Mouse (Mus musculus): ENCODE measurements at regions not wholly inside any gene's neighbourhood (a gene's known extent, or its start where the extent isn't known, plus 50 kb on each side); places are given as distances from the start of the nearest gene placed in this dataset.

DNA sequence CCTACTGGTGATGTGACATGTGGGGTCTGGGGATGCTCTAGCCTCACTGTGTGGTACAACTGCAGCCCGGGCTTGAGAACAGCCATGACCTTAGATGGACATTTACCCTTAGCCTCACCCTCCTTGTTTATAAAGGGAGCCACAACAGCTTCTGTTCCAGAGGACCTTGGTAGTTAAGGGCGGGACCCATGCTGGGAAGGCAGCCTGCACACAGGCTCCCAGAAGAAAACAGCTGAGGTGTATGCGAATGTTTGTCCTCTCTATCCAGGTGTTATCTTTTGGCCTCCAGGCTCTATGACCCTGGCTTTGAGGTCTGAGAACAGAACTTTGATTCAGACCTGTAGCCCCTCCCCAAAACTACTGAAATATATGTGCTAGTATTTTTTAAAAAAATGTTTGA, 102.1 kb upstream of the Mki67 start:
- no peak for DNase-seq (ENCODE audit: low read depth)

DNA sequence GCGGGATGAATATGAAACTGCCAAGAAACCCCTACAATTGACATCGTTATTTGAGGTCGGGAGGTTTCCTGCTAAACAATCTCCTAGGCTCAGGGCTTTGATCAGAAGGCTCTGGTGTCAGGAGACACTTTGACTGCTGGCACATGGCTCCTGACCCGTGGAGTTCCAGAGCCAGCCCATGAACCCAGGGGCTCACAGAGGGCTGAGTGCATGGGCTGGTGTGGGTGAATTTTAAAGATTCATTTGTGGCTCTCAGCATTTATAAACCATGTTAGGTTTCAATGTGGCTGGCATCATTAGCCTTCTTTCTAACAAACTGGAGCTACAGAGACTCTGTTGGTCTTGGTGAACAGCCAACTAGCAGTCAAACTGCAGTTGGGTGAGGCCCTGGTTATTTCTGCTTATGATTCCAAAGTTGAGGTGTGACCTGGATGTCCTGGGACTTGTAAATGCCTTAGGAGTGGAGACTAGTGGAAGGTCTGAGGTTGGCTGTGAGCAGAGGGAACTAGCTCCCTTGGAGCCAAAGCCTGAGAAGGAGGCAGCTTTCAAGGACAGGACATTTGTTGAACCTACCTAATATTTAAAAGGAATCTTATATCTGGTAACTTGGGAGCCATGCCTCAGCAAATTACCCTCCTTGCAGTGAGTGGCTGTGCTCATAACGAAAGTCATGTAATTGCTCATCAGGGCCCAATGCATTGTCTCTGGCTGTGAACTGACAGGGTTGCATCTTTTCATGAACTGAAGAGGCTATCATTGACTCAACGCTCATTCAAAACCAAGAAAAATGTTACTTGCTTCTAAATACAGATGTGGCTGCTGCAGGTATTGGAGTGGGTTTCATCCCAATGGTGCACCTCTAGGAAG, 108.0 kb upstream of the Mki67 start:
- DNase-seq (ENCODE audit: low read depth) = no peak

DNA sequence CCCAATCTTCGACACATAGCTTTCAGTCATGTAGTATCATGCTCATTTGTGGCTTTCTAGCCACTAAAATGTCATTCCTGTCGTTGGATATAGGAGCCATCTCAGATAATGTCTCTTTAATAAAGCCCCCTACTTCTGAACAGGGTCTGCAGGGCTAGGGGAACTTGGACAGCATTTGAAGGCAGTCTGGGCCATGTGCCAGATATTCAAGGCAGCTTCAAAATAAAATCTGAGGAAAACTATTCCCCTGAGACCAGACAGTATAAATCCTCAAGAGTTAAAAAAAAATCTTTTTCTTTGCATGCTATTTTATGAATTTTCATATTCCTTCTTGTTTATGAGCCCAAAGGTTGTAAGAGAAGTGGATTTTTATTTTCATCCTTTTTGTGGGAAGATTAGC, 113.1 kb upstream of the Mki67 start:
- DNase-seq (ENCODE audit: low read depth) = no peak

DNA sequence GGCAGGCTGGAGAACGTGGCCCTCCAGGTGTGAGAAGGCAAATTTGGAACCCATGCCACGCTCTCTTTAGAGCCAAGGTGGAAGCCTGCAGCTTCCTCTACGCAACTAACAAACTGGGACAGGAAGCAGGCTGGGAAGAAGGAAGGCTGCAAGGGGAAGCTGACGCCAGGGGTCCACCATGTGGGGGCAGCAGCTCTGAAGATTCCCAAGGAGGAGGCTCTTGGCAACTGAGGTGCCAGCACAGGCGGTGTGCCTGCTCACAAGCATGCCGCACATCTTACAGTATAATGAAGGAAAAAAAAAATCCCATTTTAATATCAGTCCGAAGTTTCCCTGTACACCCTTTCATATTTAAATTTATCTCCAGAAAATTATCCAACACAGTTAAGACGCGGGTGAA, 117.3 kb upstream of the Mki67 start:
- DNase-seq (ENCODE audit: low read depth) = no peak

DNA sequence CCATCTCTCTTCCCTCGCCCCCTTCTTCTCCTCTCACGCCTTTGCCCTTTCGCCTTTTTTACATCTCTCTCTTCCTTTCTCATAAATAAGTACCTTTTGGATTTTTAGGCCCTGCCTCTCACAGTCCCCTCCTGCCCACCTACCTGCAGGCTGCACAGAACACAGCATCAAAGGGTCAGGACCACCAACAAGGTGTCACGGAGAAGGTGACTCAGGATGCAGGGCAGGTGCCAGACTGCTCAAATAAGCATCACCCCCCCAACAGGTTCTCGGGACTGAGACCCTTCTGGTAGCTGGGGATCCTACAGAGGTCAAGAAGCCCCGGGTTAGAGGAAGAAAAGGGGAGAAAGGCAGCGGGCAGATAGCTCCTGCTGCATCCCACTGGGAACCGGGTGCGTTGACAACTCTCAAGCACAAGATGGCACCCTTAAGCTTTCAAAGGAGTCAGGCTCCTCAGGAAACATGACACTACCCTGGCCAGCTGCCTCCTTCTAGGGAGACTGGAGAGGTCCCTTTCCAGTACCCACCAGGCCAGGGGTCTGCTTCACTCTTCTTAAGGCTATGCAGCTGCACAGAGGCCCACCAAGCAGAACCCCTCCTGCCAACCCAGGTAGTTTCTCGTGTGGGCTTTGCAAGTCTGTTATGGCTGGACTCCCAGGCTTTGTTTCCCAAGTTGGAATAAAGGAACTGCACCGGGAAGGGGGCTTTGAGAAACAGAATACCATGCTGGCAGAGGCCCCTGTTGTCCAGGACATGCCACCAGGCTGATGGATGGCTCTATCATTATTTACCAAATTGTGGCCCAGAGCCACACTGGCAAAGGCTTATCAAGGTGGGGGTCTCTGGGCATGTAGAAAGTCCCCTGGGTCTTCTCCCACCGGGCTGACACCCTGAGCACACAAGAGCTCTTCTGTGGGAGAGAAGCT, 120.9 kb upstream of the Mki67 start:
- peak; percentile 36 for DNase-seq (ENCODE audit: low read depth)

DNA sequence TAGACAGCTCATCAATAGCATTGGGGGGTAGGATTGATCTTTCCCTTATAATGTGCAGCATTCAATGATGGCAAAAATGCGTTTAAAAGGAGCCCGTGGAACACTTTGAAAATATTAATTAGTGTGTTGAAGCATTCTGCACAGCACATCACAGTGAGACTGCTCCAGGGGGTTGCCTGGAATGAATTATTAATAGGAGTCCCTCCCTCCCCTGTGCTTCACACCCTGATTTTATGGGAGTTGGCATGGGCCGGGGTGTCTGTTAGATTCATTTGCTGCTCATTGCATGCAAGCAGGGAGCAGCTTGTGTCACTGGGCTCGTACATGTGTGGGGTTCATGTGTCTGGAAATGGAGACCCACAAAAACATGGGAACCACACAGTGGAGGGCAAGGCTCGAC, 127.9 kb upstream of the Mki67 start:
- no peak for DNase-seq (ENCODE audit: low read depth)

DNA sequence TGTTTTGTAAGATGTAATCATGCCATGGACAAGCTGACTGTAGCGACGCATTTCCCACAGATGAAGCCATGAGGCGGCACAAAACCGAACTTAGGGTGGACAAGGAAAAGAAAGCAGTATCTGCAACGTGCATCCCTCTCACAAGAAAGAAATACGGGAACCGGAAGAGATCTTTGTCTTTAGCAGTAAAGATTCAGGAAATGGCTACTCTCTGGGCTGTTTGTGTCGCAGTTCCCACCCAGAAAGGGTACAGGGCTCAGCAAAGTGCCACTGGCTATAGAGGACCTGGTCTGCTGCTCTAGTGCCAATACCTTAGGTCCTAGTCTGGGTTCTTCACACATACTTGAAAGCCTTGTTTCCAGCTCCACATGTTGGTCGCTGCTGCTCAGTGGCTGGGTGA, 131.1 kb upstream of the Mki67 start:
- DNase-seq (ENCODE audit: low read depth) = no peak

DNA sequence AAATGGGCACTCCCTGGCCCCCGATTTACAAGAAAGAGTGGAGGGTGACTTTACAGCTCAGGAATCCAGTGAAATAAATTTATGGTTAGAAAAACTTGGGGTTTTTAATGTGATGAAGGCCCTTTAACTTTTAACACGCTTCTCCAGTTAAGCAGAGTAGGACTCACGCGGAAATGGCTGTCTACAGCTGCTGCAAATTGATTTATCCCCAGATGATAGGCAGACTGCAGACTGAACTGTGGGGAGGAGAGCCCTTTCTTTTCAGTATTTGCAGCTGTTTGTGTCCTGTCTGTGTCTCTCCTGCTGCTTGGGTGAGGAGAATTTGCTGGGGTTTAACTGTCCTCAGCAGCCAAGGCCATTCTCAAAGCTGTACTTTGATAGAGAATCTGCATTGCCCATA, 132.0 kb upstream of the Mki67 start:
- DNase-seq (ENCODE audit: low read depth) = no peak

DNA sequence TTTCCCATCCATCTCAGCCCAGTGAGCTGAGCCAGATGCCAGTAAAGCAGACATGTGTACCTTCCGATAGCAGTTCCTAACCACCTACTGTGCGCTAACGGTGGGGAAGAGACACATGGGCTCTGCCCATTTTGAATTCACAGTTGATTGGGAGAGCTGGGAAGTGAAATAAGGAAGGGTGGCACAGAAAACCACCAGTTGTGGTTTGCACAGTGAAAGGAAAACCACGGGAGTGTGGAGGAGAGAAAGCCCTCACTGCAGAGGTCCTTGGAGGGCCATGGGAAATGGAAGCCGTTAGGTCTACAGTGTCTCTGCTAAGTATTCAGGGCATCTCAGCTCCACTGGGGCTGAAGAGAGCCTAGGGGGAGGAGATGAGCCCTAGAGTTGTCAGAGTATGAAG, 132.7 kb upstream of the Mki67 start:
- no peak for DNase-seq (ENCODE audit: low read depth)

DNA sequence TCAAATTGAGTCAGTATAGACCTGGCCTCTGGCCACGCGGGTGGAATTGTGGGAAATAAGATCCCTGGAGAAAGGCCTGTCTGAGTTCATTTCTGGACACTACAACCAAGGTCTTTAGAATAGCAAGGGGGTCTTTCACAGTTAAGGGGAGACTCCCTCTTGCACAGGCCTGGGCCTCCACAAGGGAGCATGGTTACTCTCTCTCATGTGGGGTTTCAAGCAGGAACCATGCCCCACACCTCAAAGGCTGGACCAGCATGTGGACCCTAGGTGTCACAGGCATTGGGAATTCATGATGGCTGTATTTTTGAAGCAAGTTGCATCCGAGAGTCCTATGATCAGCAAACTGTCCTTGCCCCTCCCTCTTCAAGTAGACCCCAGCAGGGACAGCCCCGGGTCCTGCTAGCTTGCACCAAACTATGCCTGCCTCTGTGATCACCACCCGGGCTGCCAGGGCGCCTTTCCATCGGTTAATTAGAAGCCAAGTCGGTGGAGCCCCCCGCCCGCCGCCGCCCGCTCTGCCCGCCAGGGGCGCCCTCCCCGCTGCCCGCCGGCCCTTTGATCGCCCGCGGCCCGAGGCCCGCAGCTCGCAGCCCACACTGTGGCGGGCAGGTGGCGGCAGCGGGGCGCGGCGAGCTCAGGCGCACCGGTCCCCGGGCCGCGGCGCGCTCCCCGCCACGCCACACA, 137.1 kb upstream of the Mki67 start:
- DNase-seq (ENCODE audit: low read depth) = no peak

DNA sequence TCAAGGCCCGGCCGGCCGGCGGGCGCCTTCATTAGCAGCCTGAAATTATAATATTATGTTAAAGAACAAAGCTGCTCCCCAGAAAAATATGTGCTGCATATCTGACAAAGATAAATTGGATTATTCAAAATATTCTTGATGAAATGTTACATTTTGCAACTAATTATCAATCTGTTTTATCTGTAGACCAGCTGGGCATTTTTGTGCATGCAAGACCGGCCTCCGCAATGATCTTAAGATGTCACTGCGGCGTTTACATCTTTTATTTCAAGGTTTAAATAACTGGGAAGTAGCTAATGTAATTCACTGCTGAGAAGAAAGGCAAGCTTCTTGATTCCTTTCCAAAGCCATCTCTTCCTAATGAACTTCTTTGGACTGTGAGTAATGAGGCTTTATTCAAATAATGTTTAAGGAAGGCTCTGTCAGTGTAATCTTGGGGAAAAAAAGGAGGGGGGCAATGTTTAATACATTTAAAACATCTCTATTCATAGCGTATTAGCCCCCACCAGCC, 137.7 kb upstream of the Mki67 start:
- no peak for DNase-seq (ENCODE audit: low read depth)

DNA sequence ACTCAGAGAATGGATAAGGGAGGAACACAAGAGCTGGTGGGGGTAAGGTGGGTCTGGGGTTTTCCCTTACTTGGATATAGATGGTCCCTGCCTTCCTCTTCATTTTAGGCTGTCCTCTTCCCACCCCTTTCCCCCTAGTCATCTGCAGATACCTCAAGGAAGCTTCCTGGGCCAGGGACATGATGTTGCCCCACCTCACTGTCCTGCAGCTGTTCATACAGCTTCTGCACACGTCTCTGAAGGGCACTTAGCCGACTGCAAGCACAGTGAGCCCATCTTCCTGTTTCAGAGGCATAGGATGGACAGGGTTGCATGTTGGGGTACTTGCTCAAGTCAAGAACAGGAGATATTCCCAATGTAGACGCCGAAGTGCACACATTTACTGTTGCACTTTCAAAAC, 144.1 kb upstream of the Mki67 start:
- no peak for DNase-seq (ENCODE audit: low read depth)

DNA sequence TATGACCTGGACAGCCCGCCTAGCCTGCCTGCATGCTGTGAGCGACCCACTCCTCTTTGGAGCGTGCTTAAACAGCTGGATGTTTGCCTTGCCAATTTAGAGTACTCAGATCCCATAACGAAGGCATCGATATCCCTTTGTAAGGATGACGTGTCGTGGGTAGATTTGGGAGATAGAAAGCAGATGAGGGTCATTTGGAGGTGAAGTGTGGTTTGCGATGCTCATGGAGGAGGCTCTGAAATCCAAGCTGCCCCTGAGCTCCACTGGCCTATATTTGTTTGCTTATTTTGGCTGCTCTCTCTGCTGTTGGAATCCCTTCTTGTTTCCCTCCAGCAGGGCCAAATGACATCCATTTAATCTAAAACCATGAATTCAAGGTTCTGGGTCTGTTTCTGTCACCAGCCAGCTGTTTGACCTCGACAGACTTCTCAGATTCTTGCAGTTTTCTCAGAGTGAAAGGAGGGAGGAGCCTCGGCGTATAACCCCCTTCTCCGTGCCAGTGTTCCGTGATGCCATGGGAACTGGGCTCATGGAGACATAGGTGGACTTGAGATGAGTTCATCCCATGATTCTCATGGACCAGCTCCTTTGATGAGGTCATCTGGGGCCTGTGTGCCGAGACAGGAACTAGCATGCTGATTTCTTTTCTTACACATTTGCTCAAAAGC, 144.7 kb upstream of the Mki67 start:
- no peak for DNase-seq (ENCODE audit: low read depth)

DNA sequence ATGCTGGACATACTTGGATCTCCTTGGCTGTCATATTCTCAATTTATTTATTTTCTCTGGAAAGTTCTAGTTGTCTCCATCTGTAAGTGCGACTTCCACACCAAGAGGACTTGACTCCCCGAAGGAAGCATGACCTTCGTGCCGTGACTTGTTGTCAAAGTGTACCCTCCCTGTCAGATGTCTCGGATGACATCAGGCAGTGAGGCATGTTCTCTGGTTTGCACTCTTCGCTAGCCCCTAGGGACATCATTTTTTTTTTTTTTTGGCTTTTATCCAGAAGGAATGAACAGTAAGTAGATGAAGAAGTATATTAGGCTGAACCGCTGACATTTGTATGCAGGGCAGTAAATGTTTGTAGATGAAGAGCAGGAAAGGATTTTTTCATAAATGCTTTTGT, 145.2 kb upstream of the Mki67 start:
- no peak for DNase-seq (ENCODE audit: low read depth)

DNA sequence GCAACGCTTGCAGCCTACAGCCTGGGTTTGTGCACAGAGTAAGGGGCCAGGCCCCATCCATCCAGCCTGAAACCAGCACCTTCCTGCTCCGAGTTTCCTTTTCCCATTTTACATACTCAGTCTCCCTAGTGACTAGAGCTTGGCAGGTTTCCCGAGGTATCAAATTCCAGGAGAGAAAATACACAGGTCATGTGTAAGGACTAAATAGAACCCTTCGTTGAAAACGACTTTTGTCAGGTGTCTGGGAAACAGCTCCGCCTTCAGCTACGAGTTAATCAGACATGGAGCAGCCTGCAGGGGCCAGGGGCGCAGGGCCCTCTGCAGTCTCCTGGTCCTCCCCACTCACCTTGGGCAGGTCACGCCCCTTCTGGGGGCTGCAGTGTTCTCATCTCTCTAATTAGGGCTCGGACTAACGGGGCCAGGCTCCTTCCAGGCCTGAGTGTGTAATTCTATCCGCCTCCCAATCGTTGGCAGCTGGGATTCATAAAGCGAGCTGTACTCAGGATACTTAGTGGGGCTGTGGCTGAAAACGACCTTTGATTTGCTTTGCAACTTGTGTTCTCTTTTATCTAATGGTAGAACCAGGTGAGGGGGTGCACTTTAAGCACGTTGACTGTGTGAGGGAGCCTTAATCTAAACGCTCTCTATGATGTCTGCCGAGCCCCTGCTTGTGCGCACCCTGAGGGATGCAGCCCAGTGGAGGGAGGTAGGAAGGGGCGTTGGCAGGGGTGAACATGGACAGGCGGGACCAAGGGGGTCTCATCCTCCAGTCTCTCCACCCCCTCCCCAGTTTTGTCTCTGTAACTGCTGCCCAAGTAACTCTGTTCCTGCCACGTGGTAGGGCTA, 147.6 kb upstream of the Mki67 start:
- DNase-seq (ENCODE audit: low read depth) = no peak

DNA sequence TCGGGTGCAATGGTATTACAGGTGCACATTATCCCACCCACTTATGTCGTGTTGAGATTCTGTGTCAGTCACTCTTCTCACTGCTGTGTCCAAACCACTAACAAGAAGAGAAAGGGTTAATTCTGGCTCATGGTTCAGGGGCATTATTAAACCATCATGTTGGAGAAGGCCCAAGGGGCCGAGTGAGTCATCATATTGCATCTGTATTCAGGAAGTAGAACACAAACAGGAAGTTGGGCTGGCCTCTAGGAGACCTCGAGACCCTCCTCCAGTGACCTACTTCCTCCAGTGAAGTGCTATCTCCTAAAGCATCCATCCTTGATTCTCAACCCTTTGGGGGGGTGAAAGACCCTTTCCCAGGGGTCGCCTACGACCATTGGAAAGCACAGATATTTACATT, 154.8 kb upstream of the Mki67 start:
- peak; percentile 11 for DNase-seq (ENCODE audit: low read depth)

DNA sequence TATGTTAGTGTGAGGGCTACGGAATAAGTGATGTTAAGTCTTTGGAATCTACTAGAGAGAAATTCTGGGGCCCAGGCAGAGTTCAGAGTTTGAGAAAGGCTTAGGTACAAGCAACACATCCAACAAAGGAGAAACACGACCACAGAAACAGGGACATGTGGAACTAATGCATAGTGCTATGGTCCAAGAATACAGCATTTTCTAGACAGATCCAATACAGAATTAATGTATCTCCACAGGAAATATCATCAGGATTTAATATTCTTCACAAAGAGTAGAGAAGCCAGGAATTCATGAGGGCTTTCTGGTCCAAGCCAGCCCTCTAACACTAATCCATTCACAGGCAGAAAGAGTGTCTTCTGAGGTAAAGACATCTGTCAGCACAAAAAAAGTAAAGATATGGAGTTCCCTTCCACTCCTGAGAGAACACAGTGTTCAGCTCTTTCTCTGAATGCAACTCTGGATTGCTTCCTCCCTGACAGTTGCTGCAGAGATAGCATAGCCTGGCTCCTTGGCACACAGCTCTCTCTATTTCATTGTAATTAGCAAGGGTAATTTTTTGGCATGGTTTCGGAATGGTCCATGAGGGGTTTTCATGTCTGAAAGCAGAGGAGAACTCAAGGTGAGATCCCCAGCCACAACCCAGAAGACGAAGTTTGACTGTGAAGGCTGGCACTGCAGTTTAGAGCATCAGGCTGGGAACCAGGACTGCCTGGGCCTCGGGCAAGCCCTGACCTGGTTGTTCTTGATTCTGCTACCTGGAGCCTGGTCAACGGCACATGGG, 161.1 kb upstream of the Mki67 start:
- DNase-seq (ENCODE audit: low read depth) = no peak

DNA sequence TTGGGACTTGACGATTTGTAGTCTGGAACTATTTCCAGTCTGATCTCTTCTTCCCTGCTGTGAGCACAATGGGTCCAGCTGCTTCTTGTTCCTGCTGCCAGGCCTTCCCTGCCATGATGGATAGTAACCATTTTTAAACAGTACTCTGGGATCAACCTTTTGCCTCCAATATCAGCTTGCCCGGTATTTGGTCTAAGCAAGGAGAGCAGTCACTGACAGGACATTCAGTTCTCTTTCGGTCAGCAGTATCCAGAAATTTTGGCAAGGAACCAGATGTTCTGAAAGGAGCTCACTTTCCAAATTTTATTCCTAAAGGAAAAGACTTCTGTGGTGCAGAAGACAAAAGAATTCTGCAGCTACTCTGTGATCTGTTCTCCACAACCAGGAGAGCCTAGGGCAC, 162.6 kb upstream of the Mki67 start:
- DNase-seq (ENCODE audit: low read depth) = no peak

DNA sequence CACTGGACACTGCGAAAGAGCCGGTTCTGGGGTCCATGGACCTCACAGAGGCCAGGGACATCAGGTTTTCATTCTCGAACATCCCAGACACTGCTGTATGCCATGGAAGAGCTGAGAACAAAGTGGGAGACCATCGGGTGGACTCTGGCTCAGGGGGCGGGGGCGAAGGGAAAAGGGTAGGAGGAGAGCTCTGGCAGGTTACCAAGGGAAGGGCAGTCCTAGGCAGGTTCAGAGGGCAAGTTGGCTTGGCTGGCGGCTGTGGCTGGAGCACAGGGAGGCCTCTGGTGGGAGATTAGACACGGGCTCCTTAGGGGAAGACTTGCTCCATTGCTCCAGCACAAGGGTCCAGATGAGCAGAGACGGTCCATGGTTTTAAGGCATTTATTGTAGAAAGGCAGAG, 164.3 kb upstream of the Mki67 start:
- DNase-seq (ENCODE audit: low read depth) = no peak

DNA sequence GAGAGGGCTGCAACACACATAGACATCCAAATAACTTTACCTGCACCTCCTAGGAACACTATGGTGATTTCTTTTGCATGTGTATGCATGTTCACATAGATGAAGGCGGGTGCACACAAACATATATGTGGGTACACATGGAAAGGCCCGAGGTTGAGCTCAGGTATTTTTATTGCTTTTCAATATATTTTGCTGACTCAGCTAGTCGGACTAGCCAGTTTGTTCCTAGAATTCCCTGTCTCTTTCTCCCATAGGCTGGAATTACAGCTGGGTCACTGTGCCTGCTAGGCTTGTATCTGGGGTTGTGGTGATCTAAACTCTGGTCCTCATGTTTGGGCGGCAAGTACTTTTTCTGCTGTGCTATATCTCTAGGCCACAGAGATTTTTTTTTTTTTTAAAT, 166.1 kb upstream of the Mki67 start:
- DNase-seq (ENCODE audit: low read depth) = no peak

Data from 416B (cell line).